Mouse (Mus musculus) cerebellum, adult 9-10 months (tissue): ENCODE data around the gene Cdk17.

Source experiments
- DNase-seq: peaks from one replicate; pipeline ENCODE4 v3.0.0; 2022

The Cdk17 gene

DNA sequence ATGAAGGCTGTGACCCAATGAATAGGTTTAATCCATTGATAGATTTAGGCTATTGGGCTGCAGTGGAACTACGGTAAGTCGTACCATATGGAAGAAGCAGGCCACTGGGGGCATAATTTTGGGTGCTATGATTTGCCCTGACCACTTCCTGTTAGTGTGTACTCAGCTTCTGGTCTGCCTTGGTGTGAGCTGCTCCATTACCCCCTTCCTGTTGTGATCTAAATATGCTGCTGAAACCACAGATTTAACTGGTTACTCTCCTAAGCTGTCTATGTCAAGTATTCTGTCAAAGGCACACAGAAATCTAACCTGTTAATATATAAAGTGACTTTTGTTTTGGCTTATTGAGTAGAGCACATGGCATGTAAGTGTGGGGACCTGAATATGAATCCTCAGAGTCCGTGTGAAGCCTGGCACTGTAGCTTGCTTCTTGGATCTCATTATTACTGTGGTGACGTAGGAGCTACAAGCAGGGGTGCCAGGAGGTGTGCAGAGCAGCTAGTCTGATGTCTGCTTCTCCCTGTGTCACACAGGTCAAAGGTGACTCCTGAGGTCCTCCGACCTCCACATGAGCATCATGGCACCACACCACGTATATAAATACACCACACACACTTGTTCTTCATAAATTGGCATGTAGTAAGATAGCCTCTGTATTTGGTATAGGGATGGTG, 10.6 kb downstream of the Cdk17 start:
- DNase-seq: peak; percentile 43

DNA sequence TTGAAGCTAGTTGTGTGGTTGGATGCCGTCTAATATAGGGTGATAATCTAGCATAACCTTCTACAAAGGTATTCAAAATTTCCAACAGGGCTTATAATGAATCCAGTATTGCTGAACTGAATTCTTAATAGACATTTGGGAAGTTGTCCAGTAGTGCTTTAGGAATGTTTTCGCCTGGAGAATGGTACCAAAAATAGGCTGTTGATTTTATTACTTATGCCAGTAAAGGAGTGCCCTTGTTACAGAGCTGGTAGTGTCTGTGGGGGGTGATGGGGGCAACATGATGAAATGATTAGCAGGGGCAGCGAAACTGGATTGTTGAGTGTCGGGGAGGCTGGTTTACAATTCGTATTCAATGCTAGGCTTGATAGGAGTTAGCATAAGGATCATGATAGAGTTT, 16.8 kb downstream of the Cdk17 start:
- no peak for DNase-seq

DNA sequence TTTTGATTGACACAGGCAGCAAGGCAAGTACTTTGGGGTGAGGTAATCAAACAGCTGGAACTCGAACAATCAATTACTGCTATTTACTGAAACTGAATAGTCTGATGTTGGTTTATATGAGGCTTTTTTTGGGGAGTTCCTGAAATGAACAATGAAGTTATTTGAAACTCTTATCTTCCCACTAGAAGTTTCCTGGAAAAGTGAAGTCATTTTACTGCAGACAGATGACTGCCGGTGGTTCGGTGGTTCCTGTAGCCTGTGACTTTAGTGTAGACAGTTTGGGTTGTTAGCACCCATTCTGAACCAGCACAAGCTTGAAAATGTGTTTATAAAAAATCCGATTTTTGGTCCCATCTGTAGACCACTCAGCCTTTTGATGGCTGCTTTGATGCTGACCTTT, 17.2 kb downstream of the Cdk17 start:
- no peak for DNase-seq

DNA sequence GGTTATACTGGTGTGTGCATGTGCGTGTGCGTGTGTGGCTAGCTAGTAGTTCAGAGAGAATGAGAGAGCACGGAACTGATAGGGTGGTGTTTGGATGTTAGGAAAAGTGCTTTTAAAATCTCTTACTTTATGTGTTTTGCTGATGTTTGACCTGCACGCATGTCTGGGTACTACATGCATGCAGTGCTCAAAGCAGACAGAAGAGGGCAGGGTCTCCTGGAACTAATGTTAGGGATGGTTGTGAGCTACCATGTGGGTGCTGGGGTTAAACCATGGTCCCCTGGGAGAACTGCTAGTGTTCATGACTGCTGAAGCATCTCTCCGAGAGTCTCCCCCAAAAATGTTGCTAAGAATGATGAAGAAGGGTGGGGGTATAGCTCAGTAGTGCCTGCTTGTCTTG, 18.0 kb downstream of the Cdk17 start:
- DNase-seq: no peak

DNA sequence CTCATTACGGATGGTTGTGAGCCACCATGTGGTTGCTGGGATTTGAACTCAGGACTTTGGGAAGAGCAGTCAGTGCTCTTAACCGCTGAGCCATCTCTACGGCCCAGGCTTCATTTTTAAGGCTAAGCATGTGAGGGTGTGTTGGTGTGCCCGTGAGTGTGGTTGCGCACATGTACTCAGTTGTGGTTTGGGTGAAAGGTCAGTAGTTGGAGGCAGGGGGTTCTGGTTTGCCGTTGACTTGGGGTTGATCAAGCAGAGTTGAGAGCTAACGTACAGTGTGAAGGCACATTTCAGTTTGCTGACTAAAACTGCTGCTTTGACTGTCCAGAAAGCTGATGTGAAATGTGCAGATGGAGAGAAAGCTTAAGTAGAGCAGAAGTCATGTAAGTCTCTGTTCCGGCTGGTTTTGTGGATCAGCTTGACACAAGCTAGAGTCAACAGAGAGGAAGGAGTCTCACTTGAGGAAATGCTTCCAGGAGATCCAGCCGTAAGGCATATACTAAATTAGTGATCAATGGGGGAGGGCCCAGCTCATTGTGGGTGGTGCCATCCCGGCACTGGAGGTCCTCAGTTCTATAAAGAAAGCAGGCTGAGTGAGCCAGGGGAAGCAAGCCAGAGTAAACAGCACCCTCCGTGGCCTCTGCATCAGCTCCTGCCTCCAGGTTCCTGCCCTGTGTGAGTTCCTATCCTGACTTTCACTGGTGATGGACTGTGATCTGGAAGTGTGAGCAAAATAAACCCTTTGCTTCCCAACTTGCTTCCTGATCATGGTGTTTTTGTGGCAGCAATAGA, 19.2 kb downstream of the Cdk17 start:
- DNase-seq: no peak

DNA sequence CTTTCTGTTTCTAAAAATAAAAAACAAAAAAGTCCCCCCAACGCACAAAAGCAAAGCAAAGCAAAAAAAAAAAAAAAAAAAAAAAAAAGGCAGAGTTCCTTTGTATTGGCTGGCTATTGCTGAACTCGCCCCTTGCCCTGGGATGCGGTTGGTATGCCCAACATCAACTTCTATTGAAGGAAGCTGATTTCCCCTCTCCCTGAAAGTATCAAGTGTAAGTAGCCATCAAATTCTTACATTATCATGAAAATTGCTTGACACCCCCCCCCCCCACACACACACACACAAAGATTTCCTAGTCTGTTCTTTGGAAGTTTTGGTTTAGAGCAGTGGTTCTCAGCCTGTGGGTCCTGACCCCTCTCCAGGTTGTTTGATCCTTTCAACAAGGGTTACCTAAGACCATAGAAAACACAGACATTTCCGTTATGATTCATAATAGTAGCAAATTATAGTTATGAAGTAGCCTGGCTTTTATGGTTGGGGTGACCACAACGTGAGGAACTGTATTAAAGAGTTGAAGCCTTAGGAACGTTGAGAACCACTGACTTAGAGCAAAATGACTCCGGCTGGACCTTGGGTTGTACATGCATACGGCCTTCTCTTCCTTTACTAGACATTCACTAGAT, 23.8 kb downstream of the Cdk17 start:
- DNase-seq: no peak

DNA sequence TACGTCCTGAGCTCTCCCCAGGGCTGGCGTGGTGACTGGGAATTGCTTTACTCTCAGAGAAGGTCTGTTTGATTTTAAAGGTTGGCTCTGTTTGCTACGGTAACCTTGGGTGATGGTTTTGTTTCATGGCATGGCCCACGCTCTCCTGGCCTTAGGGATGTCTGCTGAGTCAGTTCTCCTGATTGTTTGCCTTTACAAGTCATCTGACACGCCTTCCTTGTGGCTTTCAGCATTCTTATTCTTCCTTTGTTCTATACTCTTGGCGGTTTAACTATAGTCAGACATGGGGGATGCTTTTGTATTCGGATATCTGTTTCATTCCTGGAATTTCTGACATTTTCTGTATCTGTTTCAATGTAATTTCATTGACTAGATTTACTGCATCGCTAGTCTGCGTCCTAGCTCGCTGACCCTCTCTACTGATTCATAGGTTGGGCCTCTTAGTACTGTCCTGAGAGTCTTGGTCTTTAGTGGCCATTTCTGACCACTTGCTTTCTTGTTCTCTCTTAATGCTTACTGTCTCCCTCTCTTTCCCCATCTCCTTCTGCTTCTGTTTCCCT, 27.8 kb downstream of the Cdk17 start:
- DNase-seq: no peak

DNA sequence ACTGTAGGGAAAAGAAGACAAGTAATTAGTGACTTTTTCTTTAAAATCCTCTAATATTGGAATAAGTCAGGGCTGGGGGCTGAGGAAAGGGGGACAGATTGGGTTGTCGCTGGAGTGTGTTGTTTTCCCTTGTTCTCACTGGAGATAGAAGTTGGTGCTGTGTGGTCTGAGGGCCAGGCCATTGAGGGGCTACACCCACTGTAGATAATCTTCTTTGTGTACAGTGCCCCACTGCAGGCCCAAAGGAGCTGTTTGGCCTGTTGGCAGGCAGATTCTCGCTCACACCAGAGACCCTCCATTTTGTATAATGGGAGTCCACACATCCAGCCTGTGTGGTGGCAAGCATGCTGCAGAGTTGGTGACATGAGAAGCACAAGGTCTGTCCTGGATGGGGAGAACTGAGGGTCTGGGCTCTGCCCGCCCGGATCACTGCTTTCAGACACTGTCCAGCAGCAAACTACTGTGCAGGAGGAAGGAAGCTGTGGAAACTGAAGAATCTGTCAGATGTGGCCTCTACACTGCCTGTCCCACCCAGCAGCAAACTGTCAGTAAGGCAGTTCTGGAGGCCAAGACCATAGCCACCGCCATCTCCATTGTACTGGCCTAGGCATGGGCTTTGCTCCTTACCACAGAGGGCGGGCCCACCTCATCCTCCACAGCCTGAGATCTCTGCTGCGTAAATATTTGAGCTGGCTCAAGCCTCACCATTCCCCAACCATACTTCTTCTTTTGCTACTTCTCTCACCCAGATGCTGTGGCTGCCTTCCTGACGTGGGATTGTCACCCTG, 30.0 kb downstream of the Cdk17 start:
- no peak for DNase-seq

DNA sequence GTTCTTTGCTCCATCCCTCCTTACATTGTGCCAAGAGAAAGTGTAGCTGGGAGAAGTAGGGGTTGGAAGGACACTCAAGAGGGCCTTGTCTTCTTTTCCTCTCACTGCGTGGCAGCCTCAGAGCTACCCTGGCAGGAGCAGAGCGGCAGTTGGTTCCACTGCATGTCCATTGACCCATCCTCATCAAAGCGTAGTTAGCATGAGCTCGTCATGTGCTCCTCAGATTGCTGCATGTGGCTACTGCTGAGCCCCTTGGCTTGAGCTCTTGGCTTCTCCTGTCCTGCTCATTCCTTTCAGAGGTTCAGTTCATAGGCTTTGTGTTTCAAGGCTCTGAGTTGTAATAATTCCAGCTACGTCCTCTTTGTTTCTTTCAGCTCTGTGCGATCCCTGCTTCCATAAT, 36.4 kb downstream of the Cdk17 start:
- DNase-seq: peak; percentile 55

DNA sequence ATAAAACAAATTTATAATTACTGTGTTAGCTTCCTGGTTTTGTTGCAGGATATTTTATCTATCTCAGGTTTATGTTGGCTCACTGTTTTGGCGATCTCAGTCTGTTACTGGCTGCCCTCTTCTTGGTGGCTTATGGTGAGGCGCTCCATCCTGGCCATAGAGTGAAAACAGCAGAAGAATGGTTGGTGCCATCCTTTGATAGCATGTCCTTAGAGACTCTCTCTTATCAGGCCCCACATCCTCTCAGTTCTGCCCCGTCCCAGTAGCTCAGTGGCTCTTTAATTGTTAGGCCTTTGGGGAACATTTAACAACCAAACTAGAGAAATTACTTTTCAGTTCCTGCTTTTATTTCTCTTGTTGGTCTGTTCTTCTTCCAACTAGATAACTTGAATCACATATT, 38.3 kb downstream of the Cdk17 start:
- DNase-seq: no peak

DNA sequence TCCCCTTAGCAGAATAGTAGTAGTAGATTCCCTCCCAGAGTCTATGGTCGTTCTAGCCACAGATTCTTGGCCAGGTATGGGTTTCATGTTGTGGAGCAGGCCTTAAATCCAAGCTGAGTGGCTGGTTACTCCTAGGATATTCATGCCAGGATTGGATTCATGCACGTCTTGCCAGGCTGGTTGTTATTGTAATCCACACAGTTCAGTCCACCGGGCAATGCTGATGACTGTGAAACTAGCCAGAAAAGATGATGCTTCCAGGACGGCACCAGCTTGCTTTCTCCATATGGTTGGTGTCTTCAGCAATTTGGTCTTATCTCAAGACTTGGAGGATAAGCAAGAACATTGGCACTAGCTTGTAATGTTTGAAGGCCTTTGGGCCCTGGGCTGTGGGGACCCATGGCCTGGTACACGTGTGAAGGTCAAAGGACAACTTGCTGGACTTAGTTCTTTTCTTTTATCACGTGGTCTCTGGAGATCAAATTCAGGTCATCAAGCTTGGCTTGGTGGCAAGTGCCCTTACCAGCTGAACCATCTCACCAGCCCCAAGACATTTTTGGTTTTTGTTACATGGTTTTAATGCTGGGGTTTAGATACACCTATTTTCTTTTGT, 41.3 kb downstream of the Cdk17 start:
- DNase-seq: peak; percentile 64

DNA sequence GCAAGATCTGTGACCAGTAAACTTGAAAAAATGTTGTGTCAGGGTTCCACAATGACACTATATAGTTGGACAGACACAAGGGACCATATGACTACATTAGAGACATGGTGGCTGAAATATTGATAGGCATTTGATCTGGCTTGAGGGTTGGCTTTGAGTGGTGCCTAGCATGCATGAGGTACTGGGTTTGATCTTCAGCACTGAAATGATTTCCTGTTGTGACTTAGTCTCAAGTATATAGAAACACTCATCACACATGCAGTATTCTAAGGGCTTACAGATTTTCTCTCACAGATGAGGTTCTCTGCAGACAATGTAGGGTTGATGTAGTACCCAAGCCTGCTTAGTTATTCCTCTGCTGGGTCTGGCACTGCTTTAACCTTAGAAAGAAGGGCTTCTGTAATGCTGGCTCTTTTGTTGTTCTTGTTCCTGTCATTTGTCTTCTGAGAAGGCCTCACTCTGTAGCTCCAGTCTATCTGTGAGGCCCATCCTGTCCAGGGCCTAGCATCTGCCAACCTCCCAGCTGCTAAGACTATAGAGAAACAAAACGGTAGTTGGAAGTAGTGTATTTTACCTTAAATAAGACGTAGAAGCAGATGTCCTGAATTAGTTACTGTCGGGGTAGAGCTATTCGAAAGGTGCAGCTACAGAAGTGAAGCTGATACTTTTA, 44.7 kb downstream of the Cdk17 start:
- no peak for DNase-seq

DNA sequence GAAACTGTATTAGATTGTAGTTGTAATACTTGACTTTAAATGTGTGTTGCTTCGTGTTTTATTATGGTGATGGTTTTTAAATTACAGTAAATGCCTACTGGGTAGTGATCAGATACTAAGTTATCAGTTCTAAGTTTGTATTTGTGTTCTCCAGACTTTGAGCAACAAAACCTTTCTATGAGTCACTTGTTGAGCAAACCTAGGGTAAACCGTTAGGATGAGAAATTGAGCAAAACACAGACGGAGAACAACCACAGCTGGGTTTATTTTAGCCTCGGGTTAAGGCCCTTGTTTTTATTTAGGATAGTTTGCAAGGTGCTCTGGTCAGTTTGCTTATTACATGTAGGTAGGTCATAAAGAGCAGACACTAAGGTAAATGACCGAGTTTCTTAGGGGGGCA, 46.5 kb downstream of the Cdk17 start:
- DNase-seq: no peak

DNA sequence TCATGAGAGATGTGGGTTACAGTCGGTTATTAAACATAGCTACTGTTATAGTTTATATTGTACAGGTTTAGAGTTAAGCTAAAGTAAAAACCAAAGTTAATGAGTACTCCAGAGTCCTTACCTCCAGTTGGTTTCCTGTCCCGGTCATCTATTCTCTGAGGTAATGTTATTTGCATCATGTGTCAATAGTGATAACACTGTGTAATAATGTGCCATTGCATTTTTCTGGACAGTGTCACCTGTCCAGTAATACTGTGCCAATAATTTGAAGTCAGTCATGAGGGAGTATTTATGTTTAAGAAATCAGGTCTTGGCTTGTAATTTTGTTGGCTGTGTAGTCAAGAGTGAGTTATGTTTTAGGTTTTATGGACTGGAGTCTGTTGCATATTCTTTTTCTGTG, 52.0 kb downstream of the Cdk17 start:
- DNase-seq: no peak

DNA sequence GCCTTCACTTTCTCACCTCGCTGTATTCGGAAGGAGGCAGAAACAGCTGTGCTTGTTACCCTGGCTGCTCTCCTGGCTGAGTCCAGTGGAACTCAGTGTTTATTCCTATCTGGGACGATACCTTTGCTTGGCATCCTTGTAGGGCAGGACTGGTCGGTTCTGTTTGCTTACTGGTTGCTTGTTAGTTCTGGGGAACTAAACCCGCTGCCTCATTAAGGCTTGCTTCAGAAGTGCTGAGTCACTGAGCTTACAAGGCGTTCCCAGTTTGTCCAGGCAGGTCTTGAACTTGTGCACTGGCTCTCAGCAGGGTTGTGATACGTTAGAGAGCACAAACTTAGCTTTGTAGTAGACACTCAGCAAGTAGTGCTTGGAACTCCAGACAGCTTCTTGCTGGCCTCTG, 52.7 kb downstream of the Cdk17 start:
- DNase-seq: no peak

DNA sequence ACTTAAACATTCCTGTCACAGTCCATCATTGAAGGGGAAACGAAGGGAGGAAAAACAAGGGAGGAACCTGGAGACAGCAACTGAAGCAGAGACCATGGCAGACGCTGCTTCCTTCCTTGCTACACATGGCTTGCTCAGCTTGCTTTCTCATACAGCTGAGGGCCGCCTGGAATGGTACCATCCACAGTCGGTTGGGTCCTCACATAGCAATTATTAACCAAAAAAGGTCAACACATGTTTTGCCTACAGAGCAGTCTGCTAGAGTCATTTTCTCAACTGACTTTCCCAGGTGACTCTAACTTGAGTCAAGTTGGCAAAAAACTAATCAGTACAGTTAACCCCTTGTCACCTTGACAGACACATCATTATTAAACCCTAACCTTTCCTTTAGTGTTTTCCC, 53.6 kb downstream of the Cdk17 start:
- no peak for DNase-seq

DNA sequence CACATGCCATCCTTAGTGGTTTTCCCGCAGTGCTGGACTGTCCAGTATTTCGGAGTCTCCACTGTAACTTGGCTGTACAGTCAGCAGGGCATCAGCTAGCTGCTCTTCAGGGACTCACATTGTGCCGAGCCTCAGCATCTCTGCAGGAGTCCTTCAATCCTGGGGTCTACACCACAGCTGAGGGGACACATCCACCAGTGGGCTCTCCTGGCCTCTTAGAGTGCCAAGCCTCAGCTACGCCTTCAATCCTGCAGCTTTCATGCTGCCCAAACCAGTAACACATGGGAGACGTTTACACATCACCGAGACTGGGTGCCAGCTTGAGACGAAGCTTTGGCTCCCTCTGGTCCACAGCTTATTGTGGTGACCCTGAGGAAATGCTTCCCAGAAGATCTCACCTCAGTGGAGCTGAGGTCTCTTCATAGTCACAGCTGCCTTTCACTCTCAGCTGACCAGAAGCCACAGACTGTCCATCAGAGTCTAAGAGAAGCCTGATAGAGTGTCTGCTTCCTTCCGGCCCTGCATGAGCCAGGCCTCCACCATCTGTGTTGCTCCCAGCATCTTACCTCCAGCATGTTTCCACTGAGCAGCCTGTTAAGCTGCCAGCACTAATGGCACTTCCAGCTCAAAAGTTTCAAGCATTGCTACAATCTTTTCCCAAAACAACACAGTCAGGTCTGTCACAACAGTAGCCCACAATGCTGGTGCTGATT, 54.5 kb downstream of the Cdk17 start:
- peak; percentile 58 for DNase-seq

DNA sequence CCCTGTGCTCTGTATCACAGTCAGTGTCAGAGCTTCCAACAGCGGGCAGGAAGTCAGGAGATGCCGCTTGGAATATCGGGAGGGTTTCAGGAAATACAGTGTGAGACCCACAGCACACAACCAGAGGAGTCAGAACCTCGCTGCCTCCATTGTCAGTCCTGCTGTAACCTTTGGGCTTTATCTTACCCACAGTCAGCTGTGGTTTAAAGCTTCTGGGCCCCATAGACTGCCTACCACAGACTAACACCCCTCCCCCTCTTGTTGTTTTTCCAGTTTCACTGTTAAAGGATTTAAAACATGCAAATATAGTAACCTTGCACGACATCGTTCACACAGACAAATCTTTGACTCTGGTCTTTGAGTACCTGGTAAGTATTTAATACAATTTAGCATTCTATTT, 65.1 kb downstream of the Cdk17 start:
- DNase-seq: no peak

DNA sequence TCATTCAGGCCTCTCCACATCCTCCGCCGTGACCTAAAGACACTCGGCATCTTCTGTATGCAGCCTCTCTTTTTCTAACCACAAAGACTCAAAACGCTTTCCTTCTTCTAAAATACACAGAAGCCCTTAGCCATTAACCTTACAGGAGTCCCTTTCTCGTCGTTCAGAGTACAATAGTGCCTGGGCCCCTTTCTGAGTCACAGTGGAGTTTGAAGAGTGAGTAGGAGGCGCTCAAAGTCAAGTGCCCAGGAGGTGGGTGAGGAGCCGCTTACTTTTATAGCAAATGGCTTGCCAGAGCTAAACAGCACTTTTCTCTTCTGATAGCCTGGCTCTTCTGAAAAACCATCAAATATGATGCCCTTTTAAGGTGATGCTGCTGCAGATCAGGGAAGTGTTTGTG, 67.2 kb downstream of the Cdk17 start:
- DNase-seq: no peak

DNA sequence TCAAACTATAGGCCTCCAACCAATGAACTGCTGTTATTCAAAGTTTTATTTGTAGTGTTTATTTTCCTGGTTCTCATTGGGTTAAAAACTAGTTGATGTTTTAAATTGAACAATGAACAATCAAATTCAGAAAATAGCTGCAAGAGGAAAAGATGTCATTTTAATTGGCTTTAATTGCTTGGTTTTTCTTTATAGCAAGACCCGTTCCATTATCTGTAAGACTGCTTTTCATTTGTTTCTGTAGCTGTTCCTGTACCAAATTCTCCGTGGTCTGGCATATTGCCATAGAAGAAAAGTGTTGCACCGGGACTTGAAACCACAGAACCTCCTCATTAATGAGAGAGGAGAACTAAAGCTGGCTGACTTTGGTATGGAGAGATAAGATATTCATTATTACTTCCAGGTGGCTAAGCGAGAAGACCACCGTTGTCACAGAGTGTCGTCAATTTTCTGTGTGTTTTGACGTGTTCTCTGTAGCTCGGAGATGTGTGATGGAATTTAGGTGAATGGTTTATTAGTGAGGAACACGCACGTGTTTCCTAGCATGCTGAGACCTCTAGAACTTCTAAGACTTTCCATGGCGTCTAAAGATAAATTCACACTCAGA, 67.8 kb downstream of the Cdk17 start:
- no peak for DNase-seq

DNA sequence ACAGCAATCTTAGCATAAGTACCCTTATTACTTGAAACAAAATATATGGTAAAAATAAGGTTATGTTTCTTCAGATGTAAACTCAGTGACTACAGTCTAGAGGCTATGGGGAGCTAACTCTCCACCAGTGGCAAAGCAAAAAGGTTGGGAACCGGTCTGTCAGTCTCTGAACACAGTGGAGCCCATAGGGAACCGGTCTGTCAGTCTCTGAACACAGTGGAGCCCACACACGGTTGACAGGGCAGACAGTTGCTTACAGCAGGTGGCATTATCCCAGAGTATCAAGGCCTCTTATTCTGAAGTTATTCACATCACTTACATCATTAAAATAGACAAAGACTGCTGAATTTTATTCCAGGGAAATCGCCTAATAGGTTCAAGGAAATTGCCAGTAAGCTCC, 70.8 kb downstream of the Cdk17 start:
- DNase-seq: no peak
